Mouse (Mus musculus): Measurements from ENCODE around the gene Fndc1.

Fndc1 gene

GRCm38 (mm10) chr17:7821553-7822186 lies 5.4 kb downstream of the Fndc1 start:
- peak; percentile 50 for DNase-seq (ENCODE audit: extremely low read depth, insufficient read length, low spot score)

GRCm38 (mm10) chr17:7820176-7820575 lies 6.9 kb downstream of the Fndc1 start:
- no peak for DNase-seq (ENCODE audit: extremely low read depth, insufficient read length, low spot score)

- no peak for DNase-seq (ENCODE audit: extremely low read depth, insufficient read length, low spot score)
Measured at GRCm38 (mm10) chr17:7816602-7817001, 10.5 kb downstream of the Fndc1 start.

- no peak for DNase-seq (ENCODE audit: extremely low read depth, insufficient read length, low spot score)
Measured at GRCm38 (mm10) chr17:7814433-7814832, 12.7 kb downstream of the Fndc1 start.

- no peak for DNase-seq (ENCODE audit: extremely low read depth, insufficient read length, low spot score)
Measured at GRCm38 (mm10) chr17:7808043-7808442, 19.1 kb downstream of the Fndc1 start.

- no peak for DNase-seq (ENCODE audit: extremely low read depth, insufficient read length, low spot score)
Measured at GRCm38 (mm10) chr17:7805105-7805504, 22.0 kb downstream of the Fndc1 start.

- DNase-seq (ENCODE audit: extremely low read depth, insufficient read length, low spot score) = no peak
Measured at GRCm38 (mm10) chr17:7802483-7802882, 24.6 kb downstream of the Fndc1 start.

GRCm38 (mm10) chr17:7799894-7800293 lies 27.2 kb downstream of the Fndc1 start:
- DNase-seq (ENCODE audit: extremely low read depth, insufficient read length, low spot score) = no peak

- DNase-seq (ENCODE audit: extremely low read depth, insufficient read length, low spot score) = no peak
Measured at GRCm38 (mm10) chr17:7795584-7795983, 31.5 kb downstream of the Fndc1 start.

- DNase-seq (ENCODE audit: extremely low read depth, insufficient read length, low spot score) = peak; percentile 55
Measured at GRCm38 (mm10) chr17:7795168-7795567, 31.9 kb downstream of the Fndc1 start.

- peak; percentile 52 for DNase-seq (ENCODE audit: extremely low read depth, insufficient read length, low spot score)
Measured at GRCm38 (mm10) chr17:7794093-7794492, 33.0 kb downstream of the Fndc1 start.

GRCm38 (mm10) chr17:7790512-7790911 lies 36.6 kb downstream of the Fndc1 start:
- DNase-seq (ENCODE audit: extremely low read depth, insufficient read length, low spot score) = no peak

GRCm38 (mm10) chr17:7774101-7774500 lies 53.0 kb downstream of the Fndc1 start:
- DNase-seq (ENCODE audit: extremely low read depth, insufficient read length, low spot score) = no peak

- no peak for DNase-seq (ENCODE audit: extremely low read depth, insufficient read length, low spot score)
Measured at GRCm38 (mm10) chr17:7759786-7760185, 67.3 kb downstream of the Fndc1 start.

GRCm38 (mm10) chr17:7755001-7755400 lies 72.1 kb downstream of the Fndc1 start:
- DNase-seq (ENCODE audit: extremely low read depth, insufficient read length, low spot score) = no peak

- DNase-seq (ENCODE audit: extremely low read depth, insufficient read length, low spot score) = peak; percentile 52
Measured at GRCm38 (mm10) chr17:7753383-7753782, 73.7 kb downstream of the Fndc1 start.

GRCm38 (mm10) chr17:7749051-7749815 lies 77.9 kb downstream of the Fndc1 start:
- peak; percentile 65 for DNase-seq (ENCODE audit: extremely low read depth, insufficient read length, low spot score)

GRCm38 (mm10) chr17:7746841-7747240 lies 80.3 kb downstream of the Fndc1 start:
- no peak for DNase-seq (ENCODE audit: extremely low read depth, insufficient read length, low spot score)

GRCm38 (mm10) chr17:7744976-7745375 lies 82.1 kb downstream of the Fndc1 start:
- DNase-seq (ENCODE audit: extremely low read depth, insufficient read length, low spot score) = no peak

- DNase-seq (ENCODE audit: extremely low read depth, insufficient read length, low spot score) = no peak
Measured at GRCm38 (mm10) chr17:7740988-7741387, 86.1 kb downstream of the Fndc1 start.

- DNase-seq (ENCODE audit: extremely low read depth, insufficient read length, low spot score) = no peak
Measured at GRCm38 (mm10) chr17:7722991-7723390, 104.1 kb downstream of the Fndc1 start.

- DNase-seq (ENCODE audit: extremely low read depth, insufficient read length, low spot score) = no peak
Measured at GRCm38 (mm10) chr17:7718886-7719285, 108.2 kb downstream of the Fndc1 start.

All from 3134 (cell line).